Mouse (Mus musculus): ENCODE measurements around the gene Reg4. TPM values are rescaled to one million over a fixed set of nuclear protein-coding genes. Genes with fewer than 3 reads are reported as not detected.

The Reg4 gene
- total and polyA plus RNA-seq, 3 experiments, result not detected

DNA sequence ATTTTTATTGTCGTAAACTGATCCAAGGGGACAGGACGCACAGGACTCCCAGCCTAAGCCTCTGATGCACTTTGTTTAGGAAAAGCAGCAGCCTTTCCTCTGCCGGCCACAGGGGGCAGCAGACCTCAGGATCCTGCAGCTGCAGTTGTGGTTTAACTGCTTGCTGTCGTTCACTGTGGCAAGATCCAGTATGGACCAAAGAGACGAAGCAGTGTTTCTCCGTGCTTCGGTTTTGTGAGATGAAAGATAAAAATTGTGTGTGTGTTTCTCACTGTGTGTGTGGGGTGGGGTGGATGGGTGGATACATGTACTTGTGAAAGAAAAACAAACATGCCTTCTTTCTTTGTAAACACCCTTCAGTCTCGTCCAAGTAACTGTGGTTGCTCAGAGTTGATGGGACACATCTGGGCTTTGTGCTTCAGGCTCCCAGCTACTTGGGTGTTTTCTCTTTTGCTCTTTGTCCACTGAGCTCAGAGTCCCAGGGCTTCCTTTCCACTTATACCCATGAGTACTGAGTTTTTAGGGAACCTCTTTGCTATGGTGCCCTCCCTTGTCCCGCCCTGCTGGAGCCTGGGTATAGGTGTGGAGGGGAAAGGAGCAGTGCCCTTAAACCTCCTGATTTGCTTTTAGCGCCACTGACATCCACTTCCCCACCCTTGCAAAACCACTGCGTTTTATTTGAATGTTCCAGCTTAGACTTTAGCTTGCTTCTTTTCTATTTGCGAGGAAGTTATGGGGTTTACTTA lies 59.1 kb downstream of the Reg4 start:
- Histone ChIP-seq H3K4me2 (ENCODE audit: insufficient read depth, low read depth, poor library complexity, severe bottlenecking) (peak overlapping the region; percentile 48; the same call in 1 of the 2 replicates), H3K4me1 (ENCODE audit: control insufficient read depth in 1 of 2, insufficient read depth in 2 of 2) (peaks cover 0 to 7% of the 10 kb centered on the region in 2 experiments; a peak in 1 of 4 replicates), H3K4me3 (replicated peaks in 1 of 3; ENCODE audit: low read depth in 2 of 3, low read length in 2 of 3, poor library complexity in 1 of 3) (no peak overlapping the region), H3K27me3 (replicated peaks) (peaks cover 7% of the 10 kb centered on the region), H3K9me3 (replicated peaks; ENCODE audit: low read length) (no peaks in the 10 kb centered on the region), H3K27ac (ENCODE audit: insufficient read depth, low read depth) (no peak overlapping the region), H3K36me3 (replicated peaks in 1 of 2; ENCODE audit: control insufficient read depth in 1 of 2, insufficient read depth in 1 of 2, low read length in 1 of 2) (no peaks in the 10 kb centered on the region), H3K79me2 (replicated peaks; ENCODE audit: control insufficient read depth, extremely low read depth, insufficient read depth, poor library complexity, severe bottlenecking) (no peaks in the 10 kb centered on the region), H3K9ac (ENCODE audit: insufficient read depth, low read depth) (no peak overlapping the region)
- dilution Hi-C loops (cut with MboI; ENCODE audit: extremely low pct_ligation_motif_present, extremely low pct_unique_long_range_greater_than_20kb, low sequenced_read_pairs) (no loop called here), in situ Hi-C loops (cut with MboI; ENCODE audit: low pct_ligation_motif_present, low pct_unique_long_range_greater_than_20kb, low sequenced_read_pairs) (no loop called here)
- TF ChIP-seq CTCF (conservative IDR thresholded peaks at IDR 0.05 in 1 of 2, IDR thresholded peaks at IDR 0.05 in 1 of 2; ENCODE audit: low read depth in 2 of 2, low read length in 2 of 2) (peak; percentile 78 to 84), TCF12 (IDR thresholded peaks at IDR 0.05; ENCODE audit: low read depth, low read length) (0 out of 2 replicates have a peak, but pooled peaks have one; percentile 21), RAD21 (IDR thresholded peaks at IDR 0.05; ENCODE audit: low read depth, low read length) (peak; percentile 56), SMC3 (IDR thresholded peaks at IDR 0.05; ENCODE audit: low read depth, low read length) (peak; percentile 42), TBP (conservative IDR thresholded peaks at IDR 0.05; ENCODE audit: low read depth, low read length) (no peak)
- DNase-seq (ENCODE audit: extremely low read depth), result peak; percentile 52

DNA sequence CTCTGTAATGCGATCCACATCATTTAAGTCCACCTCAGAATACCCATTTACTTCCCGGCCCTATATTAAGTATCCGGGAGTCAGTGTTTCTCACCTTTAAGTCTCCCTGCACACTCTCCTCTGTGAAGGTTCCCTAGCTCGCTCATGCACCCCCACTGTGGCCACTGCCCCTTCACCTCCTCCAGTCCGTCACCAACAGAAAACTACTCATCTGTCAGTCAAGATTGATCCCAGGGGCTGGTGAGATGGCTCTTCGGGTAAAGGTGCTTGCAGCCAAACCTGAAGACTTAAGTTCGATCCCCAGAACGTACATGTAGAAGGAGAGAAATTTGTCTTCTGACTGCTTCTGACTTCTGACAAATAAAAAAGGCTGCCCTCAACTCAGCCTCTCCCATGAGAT lies 60.5 kb downstream of the Reg4 start:
- H3K4me3 ChIP-seq (replicated peaks in 1 of 3; ENCODE audit: low read depth in 2 of 3, low read length in 2 of 3, poor library complexity in 1 of 3), result no peak overlapping the region
- peaks cover 0 to 7% of the 10 kb centered on the region in 2 experiments; a peak in 1 of 4 replicates for H3K4me1 ChIP-seq (ENCODE audit: control insufficient read depth in 1 of 2, insufficient read depth in 2 of 2)
- peaks cover 7% of the 10 kb centered on the region for H3K27me3 ChIP-seq (replicated peaks)
- H3K79me2 ChIP-seq (replicated peaks; ENCODE audit: control insufficient read depth, extremely low read depth, insufficient read depth, poor library complexity, severe bottlenecking), result no peaks in the 10 kb centered on the region
- dilution Hi-C loops (cut with MboI; ENCODE audit: extremely low pct_ligation_motif_present, extremely low pct_unique_long_range_greater_than_20kb, low sequenced_read_pairs) (no loop called here), in situ Hi-C loops (cut with MboI; ENCODE audit: low pct_ligation_motif_present, low pct_unique_long_range_greater_than_20kb, low sequenced_read_pairs) (no loop called here)
- no peaks in the 10 kb centered on the region for H3K36me3 ChIP-seq (replicated peaks in 1 of 2; ENCODE audit: control insufficient read depth in 1 of 2, insufficient read depth in 1 of 2, low read length in 1 of 2)
- H3K9me3 ChIP-seq (replicated peaks; ENCODE audit: low read length), result no peaks in the 10 kb centered on the region
- H3K4me2 ChIP-seq (ENCODE audit: insufficient read depth, low read depth, poor library complexity, severe bottlenecking), result no peak overlapping the region
- TF ChIP-seq MYC (IDR thresholded peaks at IDR 0.05; ENCODE audit: low read depth, low read length), result no peak
- TF ChIP-seq CHD2 (IDR thresholded peaks at IDR 0.05; ENCODE audit: low read length), result no peak
- TF ChIP-seq USF2 (conservative IDR thresholded peaks at IDR 0.05; ENCODE audit: low read depth, low read length), result no peak
- no peak for TF ChIP-seq RAD21 (IDR thresholded peaks at IDR 0.05; ENCODE audit: low read depth, low read length)
- TF ChIP-seq ZKSCAN1 (IDR thresholded peaks at IDR 0.05; ENCODE audit: borderline replicate concordance, low read depth, low read length), result no peak
- TF ChIP-seq JUND (conservative IDR thresholded peaks at IDR 0.05; ENCODE audit: low read depth, low read length), result no peak
- no peak overlapping the region for H3K9ac ChIP-seq (ENCODE audit: insufficient read depth, low read depth)
- no peak overlapping the region for H3K27ac ChIP-seq (ENCODE audit: insufficient read depth, low read depth)
- DNase-seq (ENCODE audit: extremely low read depth), result no peak

DNA sequence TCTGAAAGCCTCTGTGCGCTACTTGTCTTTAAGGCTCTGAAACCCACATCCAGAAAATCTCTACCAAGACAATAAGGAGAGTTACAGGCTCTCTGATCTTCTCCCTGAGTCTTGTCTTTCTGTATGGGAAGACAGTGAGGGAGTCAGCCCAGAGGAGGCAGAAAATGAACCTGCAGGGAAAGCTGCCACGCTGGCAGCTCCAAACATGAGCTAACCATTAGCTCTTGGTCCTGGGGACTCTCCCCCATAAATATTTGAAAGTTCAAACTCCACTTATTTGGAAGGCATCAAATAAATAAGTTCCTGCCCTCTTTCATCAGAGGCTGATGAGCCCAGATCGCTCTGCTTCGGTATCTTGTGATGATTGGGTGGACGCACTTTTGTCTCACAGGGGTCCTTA lies 61.2 kb downstream of the Reg4 start:
- dilution Hi-C loops (cut with MboI; ENCODE audit: extremely low pct_ligation_motif_present, extremely low pct_unique_long_range_greater_than_20kb, low sequenced_read_pairs), result no loop called here
- no peak overlapping the region for H3K4me2 ChIP-seq (ENCODE audit: insufficient read depth, low read depth, poor library complexity, severe bottlenecking)
- no peak for TF ChIP-seq RAD21 (IDR thresholded peaks at IDR 0.05; ENCODE audit: low read depth, low read length)
- no peak for TF ChIP-seq CHD1 (IDR thresholded peaks at IDR 0.05; ENCODE audit: low read depth, low read length)
- TF ChIP-seq JUND (conservative IDR thresholded peaks at IDR 0.05; ENCODE audit: low read depth, low read length), result no peak
- TF ChIP-seq POLR2AphosphoS2 (IDR thresholded peaks at IDR 0.05; ENCODE audit: low read depth, low read length), result no peak
- TF ChIP-seq EP300 (IDR thresholded peaks at IDR 0.05; ENCODE audit: low read length), result no peak
- TF ChIP-seq MEF2A (IDR thresholded peaks at IDR 0.05; ENCODE audit: borderline replicate concordance, low read depth, low read length), result no peak
- no peak for TF ChIP-seq USF2 (conservative IDR thresholded peaks at IDR 0.05; ENCODE audit: low read depth, low read length)
- no peak for TF ChIP-seq ZC3H11A (IDR thresholded peaks at IDR 0.05; ENCODE audit: low read depth, low read length)
- no peak for TF ChIP-seq MAZ (IDR thresholded peaks at IDR 0.05; ENCODE audit: low read depth, low read length)
- no peak for TF ChIP-seq ETS1 (conservative IDR thresholded peaks at IDR 0.05; ENCODE audit: low read depth, low read length)
- no peak for TF ChIP-seq NRF1 (IDR thresholded peaks at IDR 0.05; ENCODE audit: low read depth, low read length)
- TF ChIP-seq BHLHE40 (IDR thresholded peaks at IDR 0.05; ENCODE audit: low read depth, low read length), result no peak

More for the DNA sequence above, 61.2 kb downstream of the Reg4 start:
- in situ Hi-C loops (cut with MboI; ENCODE audit: low pct_ligation_motif_present, low pct_unique_long_range_greater_than_20kb, low sequenced_read_pairs), result no loop called here
- H3K36me3 ChIP-seq (replicated peaks in 1 of 2; ENCODE audit: control insufficient read depth in 1 of 2, insufficient read depth in 1 of 2, low read length in 1 of 2), result no peaks in the 10 kb centered on the region
- no peak for DNase-seq (ENCODE audit: extremely low read depth)
- no peak overlapping the region for H3K27ac ChIP-seq (ENCODE audit: insufficient read depth, low read depth)
- no peaks in the 10 kb centered on the region for H3K9me3 ChIP-seq (replicated peaks; ENCODE audit: low read length)
- no peak overlapping the region for H3K9ac ChIP-seq (ENCODE audit: insufficient read depth, low read depth)
- peaks cover 0 to 7% of the 10 kb centered on the region in 2 experiments; a peak in 1 of 4 replicates for H3K4me1 ChIP-seq (ENCODE audit: control insufficient read depth in 1 of 2, insufficient read depth in 2 of 2)
- H3K79me2 ChIP-seq (replicated peaks; ENCODE audit: control insufficient read depth, extremely low read depth, insufficient read depth, poor library complexity, severe bottlenecking), result no peaks in the 10 kb centered on the region
- H3K4me3 ChIP-seq (replicated peaks in 1 of 3; ENCODE audit: low read depth in 2 of 3, low read length in 2 of 3, poor library complexity in 1 of 3), result no peak overlapping the region
- peaks cover 7% of the 10 kb centered on the region for H3K27me3 ChIP-seq (replicated peaks)

All from CH12.LX (cell line).